Mouse (Mus musculus): ENCODE measurements at regions not wholly inside any gene's neighbourhood (a gene's known extent, or its start where the extent isn't known, plus 50 kb on each side); places are given as distances from the start of the nearest gene placed in this dataset.
"Not testable (repeated sequence)": the region's sequence is repeated elsewhere in the genome, so short reads cannot be mapped to it uniquely, and the experiment has no call there.

DNA sequence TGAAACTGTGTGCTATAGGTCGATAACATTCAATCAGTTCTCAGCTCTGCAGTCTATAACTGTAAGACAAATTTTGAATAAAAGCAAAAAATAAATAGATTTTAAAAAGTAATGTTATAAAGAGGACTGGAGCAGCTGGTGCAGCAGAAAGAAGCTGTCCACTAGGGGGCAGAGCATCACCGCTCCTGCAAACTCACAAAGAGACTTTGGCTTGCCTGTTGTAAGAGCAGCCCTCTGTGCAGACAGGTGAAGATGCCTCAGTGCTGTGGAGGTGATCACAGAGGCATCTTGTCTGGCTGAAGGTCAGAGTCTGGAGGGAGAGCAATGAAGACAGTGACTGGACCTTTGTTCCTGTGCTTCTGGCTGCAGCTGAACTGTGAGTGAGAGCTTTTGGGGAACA is 588.2 kb downstream of the Dad1 start:
- WGBS, result 31% methylated on average over 2 of the region's 2 CpGs
- H3K4me2 ChIP-seq; H3K4me1 ChIP-seq; H3K4me3 ChIP-seq (replicated peaks); H3K9me3 ChIP-seq (replicated peaks); H3K9ac ChIP-seq (replicated peaks); H3K27me3 ChIP-seq (replicated peaks); H3K36me3 ChIP-seq; H3K27ac ChIP-seq (replicated peaks): not testable (repeated sequence)
- peak; percentile 69; the same call in 1 of the 2 replicates for ATAC-seq (ENCODE audit: low FRiP score)

DNA sequence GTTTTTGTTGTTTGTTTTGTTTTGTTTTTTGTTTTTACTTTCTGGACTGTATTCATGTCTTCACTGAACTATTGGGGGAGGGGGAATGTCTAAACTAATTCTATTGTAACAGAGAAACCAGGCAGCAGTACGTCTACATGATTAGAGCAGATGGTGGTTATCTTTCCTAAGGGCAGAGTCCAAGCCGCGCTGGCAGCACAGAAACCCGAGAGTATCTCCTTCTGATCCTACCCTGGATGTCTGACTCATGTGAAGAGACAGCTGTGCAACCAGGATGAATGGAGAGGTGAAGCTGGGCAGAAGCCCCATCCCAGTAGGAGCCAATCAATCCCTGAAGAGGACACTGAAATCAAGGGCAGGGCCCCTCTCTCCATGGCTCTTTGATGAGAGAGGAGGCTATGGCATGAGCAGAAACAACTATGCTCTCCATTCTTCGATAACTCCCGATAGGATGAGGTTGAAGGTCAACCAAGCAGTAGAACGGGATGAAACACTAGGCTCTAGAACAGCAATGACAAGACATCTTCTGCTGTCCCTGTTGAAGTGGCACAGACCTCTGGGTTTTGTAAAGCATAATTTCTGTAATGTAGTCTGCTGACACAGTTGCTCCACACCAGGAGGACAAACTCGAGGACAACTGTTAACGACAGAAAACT is 591.1 kb downstream of the Dad1 start:
- H3K36me3 ChIP-seq; H3K4me2 ChIP-seq; H3K9ac ChIP-seq (replicated peaks); ATAC-seq (ENCODE audit: low FRiP score); H3K9me3 ChIP-seq (replicated peaks); H3K27ac ChIP-seq (replicated peaks); H3K4me3 ChIP-seq (replicated peaks); H3K27me3 ChIP-seq (replicated peaks); H3K4me1 ChIP-seq: not testable (repeated sequence)
- 88% methylated on average over 9 of the region's 9 CpGs for WGBS

GRCm38 (mm10) chr14:53654669-53655068 is 599.2 kb downstream of the Dad1 start:
- not testable (repeated sequence) for H3K9ac ChIP-seq (replicated peaks); H3K36me3 ChIP-seq; ATAC-seq (ENCODE audit: low FRiP score); H3K4me3 ChIP-seq (replicated peaks); H3K9me3 ChIP-seq (replicated peaks); H3K27ac ChIP-seq (replicated peaks); H3K27me3 ChIP-seq (replicated peaks); H3K4me1 ChIP-seq; H3K4me2 ChIP-seq
- 92% methylated on average over 3 of the region's 3 CpGs for WGBS

GRCm38 (mm10) chr14:53651061-53651460 is 602.8 kb downstream of the Dad1 start:
- not testable (repeated sequence) for H3K27me3 ChIP-seq (replicated peaks); H3K9me3 ChIP-seq (replicated peaks); H3K27ac ChIP-seq (replicated peaks); H3K4me3 ChIP-seq (replicated peaks); H3K9ac ChIP-seq (replicated peaks); H3K4me2 ChIP-seq; H3K4me1 ChIP-seq; H3K36me3 ChIP-seq; ATAC-seq (ENCODE audit: low FRiP score)
- WGBS, result 56% methylated on average over 5 of the region's 5 CpGs

- H3K9me3 ChIP-seq (replicated peaks); H3K9ac ChIP-seq (replicated peaks); H3K27me3 ChIP-seq (replicated peaks); H3K4me1 ChIP-seq; ATAC-seq (ENCODE audit: low FRiP score); H3K36me3 ChIP-seq; H3K27ac ChIP-seq (replicated peaks); H3K4me2 ChIP-seq; H3K4me3 ChIP-seq (replicated peaks): not testable (repeated sequence)
- 76% methylated on average over 2 of the region's 2 CpGs for WGBS
Measured at GRCm38 (mm10) chr14:53649189-53649588, 604.7 kb downstream of the Dad1 start.

- H3K36me3 ChIP-seq; H3K4me2 ChIP-seq; H3K27me3 ChIP-seq (replicated peaks); H3K9ac ChIP-seq (replicated peaks); H3K9me3 ChIP-seq (replicated peaks); H3K4me1 ChIP-seq; H3K4me3 ChIP-seq (replicated peaks); H3K27ac ChIP-seq (replicated peaks); ATAC-seq (ENCODE audit: low FRiP score): not testable (repeated sequence)
- WGBS, result 65% methylated on average over 1 of the region's 1 CpGs
Measured at GRCm38 (mm10) chr14:53640441-53640840, 613.5 kb downstream of the Dad1 start.

- H3K27ac ChIP-seq (replicated peaks); H3K9me3 ChIP-seq (replicated peaks); ATAC-seq (ENCODE audit: low FRiP score); H3K4me3 ChIP-seq (replicated peaks); H3K4me2 ChIP-seq; H3K27me3 ChIP-seq (replicated peaks); H3K4me1 ChIP-seq; H3K36me3 ChIP-seq; H3K9ac ChIP-seq (replicated peaks): not testable (repeated sequence)
- WGBS, result 94% methylated on average over 1 of the region's 1 CpGs
Measured at GRCm38 (mm10) chr14:53637664-53638063, 616.2 kb downstream of the Dad1 start.

GRCm38 (mm10) chr14:53635206-53635605 is 618.7 kb downstream of the Dad1 start:
- not testable (repeated sequence) for H3K4me3 ChIP-seq (replicated peaks); H3K27me3 ChIP-seq (replicated peaks); H3K4me2 ChIP-seq; H3K9ac ChIP-seq (replicated peaks); H3K4me1 ChIP-seq; ATAC-seq (ENCODE audit: low FRiP score); H3K9me3 ChIP-seq (replicated peaks); H3K27ac ChIP-seq (replicated peaks); H3K36me3 ChIP-seq
- WGBS, result 64% methylated on average over 7 of the region's 7 CpGs

DNA sequence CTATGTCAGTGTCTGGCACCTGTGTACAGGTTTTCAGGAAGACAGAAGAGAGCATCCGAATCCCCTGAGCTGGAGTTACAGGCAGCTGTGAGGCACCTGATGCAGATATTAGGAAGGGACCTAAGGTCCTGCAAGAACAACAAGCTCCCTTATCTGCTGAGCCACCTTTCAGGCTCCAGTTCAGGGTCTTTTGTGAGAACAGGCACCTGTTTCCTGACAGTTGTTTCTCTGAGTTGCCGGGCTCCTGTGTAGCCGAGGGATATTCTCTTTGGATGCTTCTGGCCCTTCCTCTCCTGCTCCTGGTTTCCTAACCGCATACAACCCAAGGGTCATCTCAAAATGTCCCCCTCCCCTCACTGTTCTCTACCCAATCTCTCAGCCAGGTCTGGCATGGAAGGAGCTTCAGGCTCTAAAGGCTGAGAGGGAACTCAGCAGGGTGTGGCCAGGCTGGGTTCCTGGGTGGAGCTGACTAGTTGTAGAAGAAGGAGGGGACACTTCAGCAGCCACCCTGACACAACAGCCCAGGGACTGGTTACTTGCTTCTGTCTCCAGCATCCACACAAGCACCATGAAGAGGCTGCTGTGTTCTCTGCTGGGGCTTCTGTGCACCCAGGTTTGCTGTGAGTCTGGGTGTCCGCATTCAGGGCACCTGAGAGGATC is 619.5 kb downstream of the Dad1 start:
- ATAC-seq (ENCODE audit: low FRiP score), result not testable (repeated sequence)

DNA sequence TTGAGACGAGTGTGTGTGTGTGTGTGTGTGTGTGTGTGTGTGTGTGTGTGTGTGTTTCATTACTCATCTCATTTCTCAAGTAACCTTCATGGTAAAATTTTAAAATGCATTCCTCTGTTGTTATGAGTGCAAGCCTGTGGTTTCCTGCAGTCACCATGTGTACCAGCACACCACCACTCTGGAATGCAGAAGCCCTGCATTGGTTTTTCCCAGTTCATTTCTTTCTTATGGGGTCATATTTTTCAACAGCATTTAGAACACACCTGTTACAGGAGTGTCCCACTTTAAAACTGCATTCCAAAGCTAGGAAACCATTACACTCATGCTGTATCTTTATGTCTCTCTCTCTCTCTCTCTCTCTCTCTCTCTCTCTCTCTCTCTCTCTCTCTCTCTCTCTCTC is 620.2 kb downstream of the Dad1 start:
- not testable (repeated sequence) for H3K4me3 ChIP-seq (replicated peaks); H3K36me3 ChIP-seq; H3K4me2 ChIP-seq; ATAC-seq (ENCODE audit: low FRiP score); H3K9ac ChIP-seq (replicated peaks); H3K9me3 ChIP-seq (replicated peaks); H3K4me1 ChIP-seq; H3K27me3 ChIP-seq (replicated peaks); H3K27ac ChIP-seq (replicated peaks)
- 52% methylated on average over 1 of the region's 1 CpGs for WGBS

More for the DNA sequence above, 619.5 kb downstream of the Dad1 start:
- not testable (repeated sequence) for H3K27me3 ChIP-seq (replicated peaks); H3K4me1 ChIP-seq; H3K4me3 ChIP-seq (replicated peaks); H3K27ac ChIP-seq (replicated peaks); H3K9ac ChIP-seq (replicated peaks); H3K9me3 ChIP-seq (replicated peaks); H3K4me2 ChIP-seq; H3K36me3 ChIP-seq
- 59% methylated on average over 5 of the region's 5 CpGs for WGBS

DNA sequence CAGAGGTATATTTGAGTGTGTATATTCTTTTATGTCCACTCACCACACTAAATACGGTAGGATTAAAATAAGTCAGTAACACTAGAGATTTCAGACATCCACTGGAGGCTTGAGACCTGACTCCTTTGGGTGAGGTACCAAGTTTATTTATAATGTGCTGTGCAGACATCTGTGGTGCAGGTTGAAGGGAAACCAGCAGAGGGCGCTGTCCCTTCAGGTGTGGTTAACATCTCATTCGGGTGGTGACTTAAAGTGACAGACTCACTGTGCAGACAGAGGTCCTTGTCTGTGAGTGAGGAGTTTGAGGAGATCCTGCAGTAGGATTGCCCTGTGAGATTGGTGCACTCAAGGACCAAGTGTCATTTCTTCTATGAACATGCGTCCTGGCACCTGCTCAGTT is 632.5 kb downstream of the Dad1 start:
- 62% methylated on average over 4 of the region's 4 CpGs for WGBS
- H3K27me3 ChIP-seq (replicated peaks); H3K4me3 ChIP-seq (replicated peaks); H3K4me2 ChIP-seq; ATAC-seq (ENCODE audit: low FRiP score); H3K9ac ChIP-seq (replicated peaks); H3K36me3 ChIP-seq; H3K27ac ChIP-seq (replicated peaks); H3K9me3 ChIP-seq (replicated peaks); H3K4me1 ChIP-seq: not testable (repeated sequence)

DNA sequence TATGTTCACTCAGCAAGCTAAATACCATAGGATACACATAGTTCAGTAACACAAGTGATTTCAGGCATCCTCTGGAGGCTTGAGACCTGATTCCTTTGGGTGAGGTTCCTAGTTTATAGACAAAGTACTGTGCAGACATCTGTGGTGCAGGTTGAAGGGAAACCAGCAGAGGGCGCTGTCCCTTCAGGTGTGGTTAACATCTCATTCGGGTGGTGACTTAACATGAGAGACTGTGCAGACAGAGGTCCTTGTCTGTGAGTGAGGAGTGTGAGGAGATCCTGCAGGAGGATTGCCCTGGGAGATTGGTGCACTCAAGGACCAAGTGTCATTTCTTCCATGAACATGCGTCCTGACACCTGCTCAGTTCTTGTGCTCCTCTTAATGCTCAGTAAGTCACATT is 637.8 kb downstream of the Dad1 start:
- not testable (repeated sequence) for H3K36me3 ChIP-seq; H3K9ac ChIP-seq (replicated peaks); H3K4me3 ChIP-seq (replicated peaks); H3K4me1 ChIP-seq; H3K4me2 ChIP-seq; H3K27me3 ChIP-seq (replicated peaks); H3K27ac ChIP-seq (replicated peaks); H3K9me3 ChIP-seq (replicated peaks); ATAC-seq (ENCODE audit: low FRiP score)
- WGBS, result 58% methylated on average over 3 of the region's 3 CpGs

Data from neural tube, embryonic 15.5 days (tissue).